Mouse (Mus musculus): ENCODE data around the gene Pcnx. TPM values are rescaled to one million over a fixed set of nuclear protein-coding genes. Genes with fewer than 3 reads are reported as not detected.

Pcnx gene
- polyA plus RNA-seq, 1 experiment from 2014 or later: 17.3 TPM

GRCm38 (mm10) chr12:81934510-81934909 lies 74.7 kb downstream of the Pcnx start:
- Histone ChIP-seq H3K36me3 (replicated peaks) (peaks cover 7% of the 10 kb centered on the region; the same call in 1 of the 2 replicates), H3K4me1 (peaks cover 3% of the 10 kb centered on the region), H3K4me3 (replicated peaks) (no peak overlapping the region), H3K9me3 (no peaks in the 10 kb centered on the region), H3K9ac (no peak overlapping the region), H3K27ac (no peak overlapping the region), H3K27me3 (no peaks in the 10 kb centered on the region), H3K4me2 (no peak overlapping the region)
- no peak for ATAC-seq (ENCODE audit: low FRiP score)
- WGBS: 87% methylated on average over 5 of the region's 5 CpGs

- WGBS: 49% methylated on average over 4 of the region's 4 CpGs
- H3K9ac ChIP-seq: no peak overlapping the region
- H3K27me3 ChIP-seq: no peaks in the 10 kb centered on the region
- H3K4me1 ChIP-seq: peaks cover 3% of the 10 kb centered on the region
- peaks cover 7% of the 10 kb centered on the region; the same call in 1 of the 2 replicates for H3K36me3 ChIP-seq (replicated peaks)
- H3K27ac ChIP-seq: no peak overlapping the region
- no peak for ATAC-seq (ENCODE audit: low FRiP score)
- H3K9me3 ChIP-seq: no peaks in the 10 kb centered on the region
- H3K4me2 ChIP-seq: no peak overlapping the region
- H3K4me3 ChIP-seq (replicated peaks): no peak overlapping the region
Measured at GRCm38 (mm10) chr12:81936066-81936465, 76.2 kb downstream of the Pcnx start.

GRCm38 (mm10) chr12:81941191-81941590 lies 81.4 kb downstream of the Pcnx start:
- Histone ChIP-seq H3K27ac (no peak overlapping the region), H3K4me2 (no peak overlapping the region), H3K36me3 (replicated peaks) (no peaks in the 10 kb centered on the region), H3K4me1 (peaks cover under 1% of the 10 kb centered on the region; the same call in 1 of the 2 replicates), H3K9me3 (no peaks in the 10 kb centered on the region), H3K4me3 (replicated peaks) (no peak overlapping the region), H3K27me3 (no peaks in the 10 kb centered on the region), H3K9ac (no peak overlapping the region)
- no peak for ATAC-seq (ENCODE audit: low FRiP score)
- WGBS: 87% methylated on average over 9 of the region's 9 CpGs

- no peak overlapping the region for H3K27ac ChIP-seq
- 91% methylated on average over 12 of the region's 12 CpGs for WGBS
- no peak for ATAC-seq (ENCODE audit: low FRiP score)
- no peak overlapping the region for H3K4me2 ChIP-seq
- no peak overlapping the region for H3K9ac ChIP-seq
- H3K4me3 ChIP-seq (replicated peaks): no peak overlapping the region
- H3K4me1 ChIP-seq: no peaks in the 10 kb centered on the region
- no peaks in the 10 kb centered on the region; the same call in 1 of the 2 replicates for H3K36me3 ChIP-seq (replicated peaks)
- no peaks in the 10 kb centered on the region for H3K27me3 ChIP-seq
- H3K9me3 ChIP-seq: no peaks in the 10 kb centered on the region
Measured at GRCm38 (mm10) chr12:81943331-81944062, 83.7 kb downstream of the Pcnx start.

DNA sequence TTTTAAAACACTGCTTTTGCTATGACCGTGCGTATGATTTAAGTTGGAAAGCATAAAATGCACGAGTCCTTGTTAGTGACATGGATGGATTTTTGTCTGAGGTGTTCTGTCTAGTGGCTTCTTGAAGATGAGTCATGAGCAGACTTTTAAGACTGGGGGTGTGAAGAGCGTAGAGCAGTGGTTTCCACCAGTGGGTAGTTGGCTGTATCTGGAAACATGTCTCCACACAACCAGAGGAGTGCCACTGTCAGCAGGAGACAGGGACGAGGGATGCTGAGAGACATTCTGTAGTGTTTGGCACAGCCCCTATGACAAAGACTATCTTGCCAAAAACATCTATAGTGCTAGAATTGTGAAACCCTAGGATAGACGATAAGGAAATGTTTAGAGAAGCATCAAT lies 89.2 kb downstream of the Pcnx start:
- Histone ChIP-seq H3K36me3 (replicated peaks) (peaks cover 23% of the 10 kb centered on the region), H3K4me2 (no peak overlapping the region), H3K9me3 (no peaks in the 10 kb centered on the region), H3K27me3 (no peaks in the 10 kb centered on the region), H3K4me3 (replicated peaks) (no peak overlapping the region), H3K27ac (no peak overlapping the region), H3K9ac (no peak overlapping the region), H3K4me1 (no peaks in the 10 kb centered on the region)
- no peak for ATAC-seq (ENCODE audit: low FRiP score)
- 95% methylated on average over 6 of the region's 6 CpGs for WGBS

GRCm38 (mm10) chr12:81950016-81950415 lies 90.2 kb downstream of the Pcnx start:
- Histone ChIP-seq H3K4me1 (no peaks in the 10 kb centered on the region), H3K9me3 (no peaks in the 10 kb centered on the region), H3K4me3 (replicated peaks) (no peak overlapping the region), H3K27me3 (no peaks in the 10 kb centered on the region), H3K36me3 (replicated peaks) (peaks cover 23% of the 10 kb centered on the region), H3K9ac (no peak overlapping the region), H3K27ac (no peak overlapping the region), H3K4me2 (no peak overlapping the region)
- no peak for ATAC-seq (ENCODE audit: low FRiP score)
- 93% methylated on average over 2 of the region's 2 CpGs for WGBS

DNA sequence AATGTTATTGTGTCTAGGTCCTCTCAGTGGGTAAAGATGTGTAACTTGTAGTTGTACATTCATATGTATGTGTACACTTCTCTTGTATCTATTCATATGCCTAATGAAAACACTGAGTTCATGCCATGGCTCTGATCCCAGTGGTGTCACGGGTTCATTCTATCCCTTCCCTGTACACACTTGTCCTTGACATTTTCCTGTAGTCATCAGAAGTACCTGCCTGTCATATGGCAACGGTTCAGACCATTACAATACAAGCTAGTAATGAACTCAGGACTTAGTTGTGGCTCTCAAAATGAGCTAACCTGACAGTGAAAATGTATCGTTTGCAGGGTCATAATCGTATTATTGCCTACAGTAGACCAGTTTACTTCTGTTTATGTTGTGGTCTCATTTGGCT lies 98.5 kb downstream of the Pcnx start:
- Histone ChIP-seq H3K36me3 (replicated peaks) (peaks cover 9% of the 10 kb centered on the region; the same call in 1 of the 2 replicates), H3K9me3 (no peaks in the 10 kb centered on the region), H3K4me3 (replicated peaks) (no peak overlapping the region), H3K27me3 (no peaks in the 10 kb centered on the region), H3K27ac (no peak overlapping the region), H3K4me1 (no peaks in the 10 kb centered on the region), H3K4me2 (no peak overlapping the region), H3K9ac (no peak overlapping the region)
- ATAC-seq (ENCODE audit: low FRiP score): no peak
- WGBS: 88% methylated on average over 4 of the region's 4 CpGs

GRCm38 (mm10) chr12:81965416-81965815 lies 105.6 kb downstream of the Pcnx start:
- no peak overlapping the region for H3K9ac ChIP-seq
- no peak overlapping the region for H3K4me3 ChIP-seq (replicated peaks)
- H3K27ac ChIP-seq: no peak overlapping the region
- H3K27me3 ChIP-seq: no peaks in the 10 kb centered on the region
- ATAC-seq (ENCODE audit: low FRiP score): no peak
- no peaks in the 10 kb centered on the region for H3K4me1 ChIP-seq
- WGBS: 99% methylated on average over 2 of the region's 2 CpGs
- H3K9me3 ChIP-seq: no peaks in the 10 kb centered on the region
- peaks cover 54% of the 10 kb centered on the region for H3K36me3 ChIP-seq (replicated peaks)
- H3K4me2 ChIP-seq: no peak overlapping the region

DNA sequence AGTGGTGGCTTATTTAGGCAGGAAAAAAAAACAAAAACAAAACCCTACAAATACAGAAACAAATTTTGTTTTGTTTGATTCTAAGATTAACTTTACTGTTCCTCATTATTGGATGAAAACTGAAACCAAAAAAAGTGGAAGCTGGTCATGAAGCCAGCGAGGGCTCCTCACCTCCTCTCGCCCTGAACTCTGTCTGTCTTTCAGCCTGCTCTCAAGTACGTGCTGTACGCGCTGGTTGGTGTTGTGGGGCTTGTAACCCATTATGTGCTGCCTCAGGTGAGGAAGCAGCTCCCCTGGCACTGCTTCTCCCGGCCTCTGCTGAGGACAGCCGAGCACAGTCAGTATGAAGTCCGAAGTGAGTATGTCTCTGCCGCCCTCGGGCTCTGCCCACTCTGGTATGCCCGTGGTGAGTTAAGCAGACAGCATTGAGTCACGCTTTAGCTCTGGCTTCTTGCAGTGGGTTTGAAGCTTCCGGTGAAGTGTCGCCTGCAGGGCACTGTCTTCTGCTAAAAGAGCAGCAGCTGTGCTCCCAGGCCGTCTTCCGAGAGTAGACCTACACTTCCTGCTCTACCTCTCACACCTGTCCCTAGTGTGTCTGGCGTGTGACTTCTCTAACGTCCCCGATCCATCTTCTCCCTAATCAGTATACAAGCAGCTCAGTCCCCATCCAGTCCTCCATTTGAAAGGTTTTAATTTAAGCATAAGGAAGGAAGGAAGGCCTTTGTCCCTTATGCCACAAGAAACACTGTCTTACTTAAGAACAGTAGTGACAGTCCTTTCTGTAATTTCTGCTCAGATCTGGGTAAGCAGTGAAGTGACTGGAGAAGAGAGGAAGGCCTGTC lies 111.4 kb downstream of the Pcnx start:
- ATAC-seq (ENCODE audit: low FRiP score): no peak
- Histone ChIP-seq H3K27ac (no peak overlapping the region), H3K36me3 (replicated peaks) (peaks cover 64% of the 10 kb centered on the region), H3K9me3 (no peaks in the 10 kb centered on the region), H3K9ac (no peak overlapping the region), H3K27me3 (no peaks in the 10 kb centered on the region), H3K4me3 (replicated peaks) (no peak overlapping the region), H3K4me1 (no peaks in the 10 kb centered on the region), H3K4me2 (no peak overlapping the region)
- WGBS: 91% methylated on average over 19 of the region's 19 CpGs

DNA sequence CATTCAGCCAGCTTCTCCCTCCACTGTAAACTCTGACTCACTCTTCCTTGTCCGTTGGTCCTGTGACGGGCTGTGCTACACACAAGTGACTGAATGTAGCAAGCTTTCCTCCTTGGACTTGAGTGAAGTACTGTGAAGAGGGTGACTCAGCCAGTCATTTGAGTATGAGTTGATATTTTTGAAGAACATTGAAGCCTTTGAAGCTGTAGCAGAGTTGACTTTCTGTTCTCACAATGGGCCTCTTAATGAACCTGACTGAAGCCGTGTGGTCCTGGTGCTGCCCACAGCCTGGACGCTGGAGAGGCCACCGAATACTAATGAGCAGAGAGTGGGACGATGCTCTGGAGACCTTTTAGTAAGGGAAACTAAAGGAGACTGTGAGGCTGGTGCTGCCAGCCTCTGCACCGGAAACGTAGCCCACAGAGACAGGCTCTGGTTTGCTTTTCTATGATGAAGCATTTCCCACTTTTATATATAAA lies 112.1 kb downstream of the Pcnx start:
- ATAC-seq (ENCODE audit: low FRiP score): no peak
- Histone ChIP-seq H3K9me3 (no peaks in the 10 kb centered on the region), H3K27me3 (no peaks in the 10 kb centered on the region), H3K4me2 (no peak overlapping the region), H3K9ac (no peak overlapping the region), H3K4me3 (replicated peaks) (no peak overlapping the region), H3K4me1 (no peaks in the 10 kb centered on the region), H3K27ac (no peak overlapping the region), H3K36me3 (replicated peaks) (peaks cover 62% of the 10 kb centered on the region)
- WGBS: 65% methylated on average over 8 of the region's 8 CpGs

DNA sequence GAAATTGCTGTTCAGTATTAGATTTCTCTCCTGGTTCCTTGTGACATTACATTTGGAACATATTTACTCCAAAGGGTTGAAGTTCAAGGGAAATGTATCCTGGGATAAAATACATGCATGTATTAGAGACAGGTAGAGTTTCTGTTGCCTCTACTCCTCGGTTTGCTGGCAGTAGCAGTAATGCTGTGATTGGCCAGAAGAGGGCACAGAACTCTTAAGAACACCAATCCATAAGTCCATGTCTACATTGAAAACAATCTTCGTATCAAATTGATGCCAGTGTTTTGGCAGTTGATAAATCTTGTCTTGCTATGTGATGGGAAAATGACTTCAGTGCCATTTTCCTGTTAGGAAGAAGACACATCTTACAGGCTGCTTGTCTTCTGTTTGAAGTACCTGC lies 115.0 kb downstream of the Pcnx start:
- no peak overlapping the region for H3K4me2 ChIP-seq
- no peaks in the 10 kb centered on the region for H3K4me1 ChIP-seq
- no peak for ATAC-seq (ENCODE audit: low FRiP score)
- H3K9me3 ChIP-seq: no peaks in the 10 kb centered on the region
- 70% methylated on average over 2 of the region's 2 CpGs for WGBS
- no peaks in the 10 kb centered on the region for H3K27me3 ChIP-seq
- H3K36me3 ChIP-seq (replicated peaks): peaks cover 46% of the 10 kb centered on the region
- no peak overlapping the region for H3K4me3 ChIP-seq (replicated peaks)
- H3K9ac ChIP-seq: no peak overlapping the region
- no peak overlapping the region for H3K27ac ChIP-seq

DNA sequence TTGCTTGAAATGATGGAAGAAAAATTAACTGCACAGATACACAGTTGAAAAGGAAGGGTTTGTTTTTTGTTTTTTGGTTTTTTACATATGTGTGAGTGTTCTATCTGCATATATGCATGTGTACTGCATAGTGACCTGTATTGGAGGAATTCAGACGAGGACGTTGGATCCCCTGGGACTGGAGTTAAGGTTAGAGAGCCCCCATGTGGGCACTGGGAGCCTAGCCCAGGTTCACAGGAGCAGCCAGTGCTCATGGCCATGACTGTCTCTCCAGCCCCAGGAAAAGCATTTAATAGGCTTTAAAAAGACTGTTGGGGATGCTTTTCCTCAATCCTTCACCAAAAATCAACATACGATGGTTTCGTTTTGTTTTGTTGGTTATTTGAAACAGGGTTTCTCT lies 117.5 kb downstream of the Pcnx start:
- Histone ChIP-seq H3K9me3 (no peaks in the 10 kb centered on the region), H3K4me3 (replicated peaks) (no peak overlapping the region), H3K4me2 (no peak overlapping the region), H3K27me3 (no peaks in the 10 kb centered on the region), H3K4me1 (no peaks in the 10 kb centered on the region), H3K27ac (no peak overlapping the region), H3K9ac (no peak overlapping the region), H3K36me3 (replicated peaks) (peaks cover 57% of the 10 kb centered on the region)
- no peak for ATAC-seq (ENCODE audit: low FRiP score)
- 79% methylated on average over 4 of the region's 4 CpGs for WGBS

Measured in forebrain, embryonic 12.5 days (tissue).